Mouse (Mus musculus) forebrain, embryonic 16.5 days (tissue): Measurements from ENCODE around the gene F11r. TPM values are rescaled to one million over a fixed set of nuclear protein-coding genes. Genes with fewer than 3 reads are reported as not detected.
A peak's percentile ranks its signal among the peaks of the same experiment; 100 is the strongest.

Experiments
- ATAC-seq: fragments of 200-750 bp; cut with Nextera tagmentation; 2 replicates; pipeline ENCODE4 v1.8.0; 2017; ENCODE audit warnings: mild to moderate bottlenecking, moderate library complexity
- H3K27ac ChIP-seq: fragments of 300-500 bp; sonication (generic); 2 replicates; pipeline ENCODE4 v1.5.1; 2014; ENCODE audit warnings: low read length, control low read depth
- H3K27me3 ChIP-seq: fragments of 300-500 bp; sonication (generic); replicated peaks from 2 replicates; pipeline ENCODE4 v1.6.1; 2014; ENCODE audit warnings: low read length; ENCODE audit not compliant: control insufficient read depth, insufficient read depth
- H3K36me3 ChIP-seq: fragments of 300-500 bp; sonication (generic); 2 replicates; pipeline ENCODE4 v1.6.1; 2014; ENCODE audit not compliant: control insufficient read depth, insufficient read depth
- H3K4me1 ChIP-seq: fragments of 300-500 bp; sonication (generic); replicated peaks from 2 replicates; pipeline ENCODE4 v1.6.1; 2014; ENCODE audit warnings: low read length; ENCODE audit not compliant: control insufficient read depth, insufficient read depth
- H3K4me2 ChIP-seq: fragments of 300-500 bp; sonication (generic); 2 replicates; pipeline ENCODE4 v1.6.1; 2014; ENCODE audit warnings: mild to moderate bottlenecking, low read length, control low read depth
- H3K4me3 ChIP-seq: fragments of 300-500 bp; sonication (generic); replicated peaks from 2 replicates; pipeline ENCODE4 v1.5.1; 2014; ENCODE audit warnings: mild to moderate bottlenecking, low read length, control low read depth
- H3K9ac ChIP-seq: fragments of 300-500 bp; sonication (generic); replicated peaks from 2 replicates; pipeline ENCODE4 v1.6.1; 2014; ENCODE audit warnings: low read depth, low read length, control low read depth
- H3K9me3 ChIP-seq: fragments of 300-500 bp; sonication (generic); 2 replicates; pipeline ENCODE4 v1.6.1; 2016; ENCODE audit warnings: low read length; ENCODE audit not compliant: control insufficient read depth
- WGBS: fragments of 180-500 bp; shearing (Covaris S2); extraction: QIAGEN DNeasy Blood & Tissue Kit; methylation state at CpG from one replicate; pipeline ENCODE4 v1.1.7; 2014; 5-methylcytosine and 5-hydroxymethylcytosine counted together
- polyA plus RNA-seq: library from polyadenylated mRNA; unstranded; fragments of >200 nt; fragmentation: Nextera tagmentation; extraction: Ambion mirVana; gene quantifications from 2 replicates; pipeline ENCODE4 v1.2.1, GENCODE M21; 2015

The F11r gene
- polyA plus RNA-seq, 1 experiment from 2014 or later: 10.2 TPM

DNA sequence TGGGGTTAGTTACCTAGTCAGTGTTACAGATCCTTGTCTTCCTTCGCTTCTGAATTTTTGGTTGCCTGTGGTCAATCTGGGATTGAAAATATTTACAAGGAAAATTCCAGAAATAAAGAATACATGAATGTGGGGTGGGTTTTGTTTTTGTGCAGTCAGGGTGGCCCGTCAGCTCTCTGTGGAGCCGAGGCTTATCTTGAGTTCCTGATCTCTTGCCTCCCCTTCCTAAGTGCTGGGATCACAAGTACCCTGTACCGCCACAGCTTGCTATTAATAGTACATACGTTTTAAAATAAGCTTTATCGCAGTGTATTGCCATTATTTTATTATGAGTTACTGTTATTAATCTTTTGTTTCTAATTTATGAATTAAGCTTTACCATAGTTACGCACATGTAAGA lies 9.5 kb downstream of the F11r start:
- no peak overlapping the region for H3K4me2 ChIP-seq
- H3K36me3 ChIP-seq: no peaks in the 10 kb centered on the region
- H3K27ac ChIP-seq: no peak overlapping the region
- no peaks in the 10 kb centered on the region for H3K9me3 ChIP-seq
- no peaks in the 10 kb centered on the region for H3K4me1 ChIP-seq
- no peak for ATAC-seq
- H3K4me3 ChIP-seq: no peak overlapping the region
- no peaks in the 10 kb centered on the region for H3K27me3 ChIP-seq
- no peak overlapping the region for H3K9ac ChIP-seq
- 84% methylated on average over 7 of the region's 7 CpGs for WGBS

DNA sequence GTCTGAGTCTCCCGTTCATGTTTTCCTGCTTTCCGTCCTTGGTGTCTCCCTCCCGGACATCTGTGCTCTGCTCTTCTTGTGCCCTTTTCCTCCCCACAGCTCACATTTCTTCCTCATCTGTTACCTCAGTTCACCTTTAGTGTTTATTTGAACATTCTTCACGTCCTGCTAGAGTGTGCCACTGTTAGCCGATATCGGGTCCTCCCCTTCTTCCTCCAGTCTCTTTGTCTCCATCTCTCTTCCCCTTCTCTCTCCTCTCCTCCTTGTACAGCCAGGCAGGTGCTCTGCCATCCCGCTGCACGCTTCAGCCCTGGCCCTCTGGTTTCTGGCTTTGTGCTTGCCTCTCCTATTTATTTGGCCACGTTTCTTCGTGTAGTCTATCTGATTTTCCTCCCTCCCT lies 10.4 kb downstream of the F11r start:
- H3K9me3 ChIP-seq: no peaks in the 10 kb centered on the region
- no peaks in the 10 kb centered on the region for H3K4me1 ChIP-seq
- H3K4me3 ChIP-seq: no peak overlapping the region
- no peak overlapping the region for H3K9ac ChIP-seq
- ATAC-seq: no peak
- no peak overlapping the region for H3K4me2 ChIP-seq
- WGBS: 74% methylated on average over 10 of the region's 10 CpGs
- no peak overlapping the region for H3K27ac ChIP-seq
- H3K27me3 ChIP-seq: no peaks in the 10 kb centered on the region
- no peaks in the 10 kb centered on the region for H3K36me3 ChIP-seq

DNA sequence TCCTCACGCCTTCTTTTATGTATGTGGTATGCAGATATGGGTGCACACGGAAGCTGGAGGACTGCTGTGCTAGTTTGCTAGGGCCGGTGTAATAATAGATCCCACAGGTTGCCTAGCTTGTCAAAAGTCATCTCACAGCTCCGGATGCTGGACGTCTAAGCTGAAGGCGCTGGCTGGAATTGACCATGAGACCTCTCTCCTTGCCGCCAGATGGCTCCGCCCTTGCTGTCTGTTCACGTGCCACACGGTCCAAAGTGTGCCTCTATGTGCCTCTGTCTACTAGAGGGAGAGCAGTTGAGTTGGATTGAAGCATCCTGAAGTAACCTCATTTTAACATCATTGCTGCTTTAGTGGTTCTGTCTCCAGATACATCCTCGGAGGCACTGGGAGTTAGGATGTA lies 12.7 kb downstream of the F11r start:
- H3K4me3 ChIP-seq: no peak overlapping the region
- no peaks in the 10 kb centered on the region for H3K9me3 ChIP-seq
- ATAC-seq: no peak
- no peaks in the 10 kb centered on the region for H3K4me1 ChIP-seq
- H3K27ac ChIP-seq: no peak overlapping the region
- no peaks in the 10 kb centered on the region for H3K27me3 ChIP-seq
- no peak overlapping the region for H3K4me2 ChIP-seq
- WGBS: 87% methylated on average over 11 of the region's 11 CpGs
- no peak overlapping the region for H3K9ac ChIP-seq
- no peaks in the 10 kb centered on the region for H3K36me3 ChIP-seq

DNA sequence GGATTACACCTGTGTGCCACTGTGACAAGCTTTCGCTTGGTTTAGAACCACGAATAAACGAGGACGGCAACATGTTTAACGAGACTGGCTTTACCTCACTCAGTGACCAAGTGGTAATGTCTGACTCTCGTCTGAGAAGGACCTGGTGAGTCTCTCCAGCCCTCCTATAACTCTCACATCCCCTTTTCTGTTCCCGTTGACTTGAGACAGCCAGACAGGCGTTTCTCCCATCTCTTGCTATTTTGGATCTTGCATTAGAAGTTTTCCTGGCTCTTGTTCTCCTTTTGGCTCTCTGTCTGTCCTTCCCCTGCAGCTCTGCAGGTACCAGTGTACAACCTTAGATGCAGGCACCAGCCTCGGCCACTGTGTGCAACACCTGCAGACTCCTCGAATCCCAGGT lies 13.7 kb downstream of the F11r start:
- H3K9me3 ChIP-seq: no peaks in the 10 kb centered on the region
- H3K4me3 ChIP-seq: no peak overlapping the region
- WGBS: 80% methylated on average over 10 of the region's 10 CpGs
- no peaks in the 10 kb centered on the region for H3K36me3 ChIP-seq
- no peak overlapping the region for H3K4me2 ChIP-seq
- no peak overlapping the region for H3K27ac ChIP-seq
- no peak for ATAC-seq
- H3K9ac ChIP-seq: no peak overlapping the region
- no peaks in the 10 kb centered on the region for H3K4me1 ChIP-seq
- H3K27me3 ChIP-seq: no peaks in the 10 kb centered on the region

DNA sequence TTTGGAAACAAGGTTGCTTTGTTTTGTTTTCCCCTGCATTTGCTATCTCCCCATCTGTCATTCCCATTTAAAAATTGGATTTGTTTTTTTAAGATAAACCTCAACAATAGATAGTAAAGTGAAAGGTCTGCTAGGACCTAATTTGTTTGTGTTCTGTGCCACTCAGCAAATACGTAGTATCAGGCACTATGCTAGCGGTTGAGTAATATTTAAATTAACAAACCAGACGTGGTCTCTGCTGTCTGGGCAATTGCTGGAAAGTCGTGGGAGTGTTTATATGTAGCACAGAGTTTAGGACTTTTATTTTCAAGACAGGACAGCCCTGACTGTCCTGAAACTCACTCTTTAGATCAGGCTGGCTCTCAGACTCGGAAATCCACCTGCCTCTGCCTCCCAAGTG lies 15.2 kb downstream of the F11r start:
- ATAC-seq: no peak
- Histone ChIP-seq H3K4me1 (no peaks in the 10 kb centered on the region), H3K27me3 (no peaks in the 10 kb centered on the region), H3K4me3 (no peak overlapping the region), H3K4me2 (no peak overlapping the region), H3K9ac (no peak overlapping the region), H3K27ac (no peak overlapping the region), H3K36me3 (no peaks in the 10 kb centered on the region), H3K9me3 (no peaks in the 10 kb centered on the region)
- 70% methylated on average over 5 of the region's 5 CpGs for WGBS

DNA sequence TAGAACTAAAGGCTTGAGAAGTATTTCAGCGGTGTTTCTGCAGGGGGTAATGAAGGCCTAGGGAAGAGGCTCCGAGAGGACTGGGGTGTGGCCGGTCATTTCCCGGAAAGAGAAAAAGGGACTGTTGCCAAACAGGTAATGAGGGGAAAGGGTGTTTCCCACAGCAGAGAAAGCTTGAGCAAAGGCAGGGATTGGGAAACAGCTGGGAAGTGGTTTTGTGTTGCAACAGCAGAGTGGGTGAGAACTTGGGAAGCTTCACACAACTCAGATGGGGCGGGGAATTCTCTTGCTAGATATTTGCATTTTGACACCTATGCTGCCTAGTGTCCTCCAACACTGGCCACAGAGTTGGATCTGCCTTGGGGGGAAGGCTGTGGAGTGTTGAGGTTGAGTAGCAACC lies 15.6 kb downstream of the F11r start:
- Histone ChIP-seq H3K4me2 (no peak overlapping the region), H3K27me3 (no peaks in the 10 kb centered on the region), H3K9me3 (no peaks in the 10 kb centered on the region), H3K27ac (no peak overlapping the region), H3K4me3 (no peak overlapping the region), H3K36me3 (no peaks in the 10 kb centered on the region), H3K4me1 (no peaks in the 10 kb centered on the region), H3K9ac (no peak overlapping the region)
- 86% methylated on average over 5 of the region's 5 CpGs for WGBS
- ATAC-seq: no peak

DNA sequence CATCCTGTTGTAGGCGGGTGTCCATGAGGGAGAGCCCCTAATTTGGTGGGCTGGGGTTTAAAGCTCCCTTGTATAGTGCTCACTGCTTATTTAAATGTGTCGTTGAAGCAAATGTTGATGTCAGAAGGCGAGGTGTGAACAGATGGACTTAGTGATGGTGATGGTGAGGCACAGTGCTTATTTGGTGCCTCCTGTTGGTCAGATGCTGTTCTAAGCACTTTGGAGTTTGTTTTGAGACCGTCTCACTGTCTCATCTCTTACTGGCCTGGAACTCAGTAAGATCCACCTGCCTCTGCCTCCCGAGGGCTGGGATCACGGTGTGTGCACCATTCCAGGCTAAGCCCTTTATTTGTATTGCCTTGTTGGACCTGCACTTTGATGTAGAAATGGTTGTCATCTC lies 17.6 kb downstream of the F11r start:
- no peak overlapping the region for H3K4me2 ChIP-seq
- H3K9ac ChIP-seq: no peak overlapping the region
- WGBS: 77% methylated on average over 6 of the region's 6 CpGs
- H3K4me1 ChIP-seq: peaks cover 4% of the 10 kb centered on the region; the same call in 1 of the 2 replicates
- no peaks in the 10 kb centered on the region for H3K27me3 ChIP-seq
- no peaks in the 10 kb centered on the region for H3K9me3 ChIP-seq
- H3K27ac ChIP-seq: no peak overlapping the region
- ATAC-seq: no peak
- H3K4me3 ChIP-seq: no peak overlapping the region
- H3K36me3 ChIP-seq: no peaks in the 10 kb centered on the region

DNA sequence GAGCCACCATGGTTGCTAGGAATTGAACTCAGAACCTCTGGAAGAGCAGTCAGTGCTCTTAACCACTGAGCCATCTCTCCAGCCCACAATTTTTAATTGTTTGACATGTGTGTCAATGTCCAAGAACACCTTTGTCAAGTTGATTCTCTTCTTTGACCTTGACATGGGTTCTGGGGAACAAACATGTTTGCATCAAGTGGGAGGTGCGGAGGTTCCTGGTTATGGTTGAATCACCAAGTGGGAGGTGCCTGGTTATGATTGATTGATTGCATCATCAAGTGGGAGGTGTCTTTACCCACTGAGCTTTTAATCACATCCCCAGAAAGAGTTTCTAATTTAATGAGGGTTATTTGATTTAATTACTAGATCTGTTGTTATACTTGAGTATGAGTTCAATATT lies 20.2 kb downstream of the F11r start:
- no peak for ATAC-seq
- 90% methylated on average over 1 of the region's 1 CpGs for WGBS
- no peak overlapping the region for H3K27ac ChIP-seq

DNA sequence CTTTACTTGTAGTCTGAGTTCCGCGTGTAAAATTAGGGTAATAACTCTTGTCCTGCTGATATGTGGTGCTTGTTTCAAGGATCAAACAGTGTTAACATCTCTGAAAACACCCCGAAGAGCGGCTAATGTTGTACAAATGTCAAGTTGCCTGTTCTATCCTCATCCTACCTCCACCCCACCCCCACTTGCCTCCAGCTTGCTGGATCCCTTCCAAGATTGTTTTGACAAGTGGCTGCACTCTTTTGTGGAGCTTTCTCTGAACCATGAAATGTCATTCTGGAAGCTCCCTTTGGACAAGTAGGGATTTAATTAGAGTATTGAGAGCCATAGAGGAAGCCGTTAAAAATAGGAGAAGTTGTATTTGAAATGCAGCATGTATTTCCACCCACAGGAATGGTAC lies 22.5 kb downstream of the F11r start:
- WGBS: 21% methylated on average over 5 of the region's 5 CpGs
- peak; percentile 49; the same call in 1 of the 2 replicates for ATAC-seq
- Histone ChIP-seq H3K27ac (no peak overlapping the region), H3K4me3 (no peak overlapping the region), H3K4me2 (peak overlapping the region; percentile 4; the same call in 1 of the 2 replicates), H3K9me3 (no peaks in the 10 kb centered on the region), H3K9ac (no peak overlapping the region), H3K27me3 (no peaks in the 10 kb centered on the region), H3K4me1 (peaks cover 12% of the 10 kb centered on the region; the same call in 1 of the 2 replicates), H3K36me3 (no peaks in the 10 kb centered on the region)

More for the DNA sequence above, 20.2 kb downstream of the F11r start:
- H3K9ac ChIP-seq: no peak overlapping the region
- H3K4me2 ChIP-seq: no peak overlapping the region
- no peaks in the 10 kb centered on the region for H3K36me3 ChIP-seq
- peaks cover 12% of the 10 kb centered on the region; the same call in 1 of the 2 replicates for H3K4me1 ChIP-seq
- no peak overlapping the region for H3K4me3 ChIP-seq
- H3K9me3 ChIP-seq: no peaks in the 10 kb centered on the region
- H3K27me3 ChIP-seq: no peaks in the 10 kb centered on the region
